Mouse (Mus musculus) neural tube, embryonic 12.5 days (tissue): Measurements from ENCODE around the gene Gm14440. TPM values are rescaled to one million over a fixed set of nuclear protein-coding genes. Genes with fewer than 3 reads are reported as not detected.
"Not testable (repeated sequence)": the region's sequence is repeated elsewhere in the genome, so short reads cannot be mapped to it uniquely, and the experiment has no call there.

Experiments used
- ATAC-seq: fragments of 200-750 bp; cut with Nextera tagmentation; 2 replicates; pipeline ENCODE4 v1.8.0; 2017; ENCODE audit warnings: low read depth, mild to moderate bottlenecking, moderate TSS enrichment, moderate library complexity; ENCODE audit not compliant: low FRiP score
- H3K27ac ChIP-seq: fragments of 300-500 bp; sonication (generic); 2 replicates; pipeline ENCODE4 v1.5.1; 2016
- H3K27me3 ChIP-seq: fragments of 300-500 bp; sonication (generic); replicated peaks from 2 replicates; pipeline ENCODE4 v1.6.1; 2016; ENCODE audit warnings: mild to moderate bottlenecking
- H3K36me3 ChIP-seq: fragments of 300-500 bp; sonication (generic); 2 replicates; pipeline ENCODE4 v1.6.1; 2016; ENCODE audit warnings: mild to moderate bottlenecking
- H3K4me1 ChIP-seq: fragments of 300-500 bp; sonication (generic); 2 replicates; pipeline ENCODE4 v1.6.1; 2016
- H3K4me2 ChIP-seq: fragments of 300-500 bp; sonication (generic); replicated peaks from 2 replicates; pipeline ENCODE4 v1.6.1; 2016; ENCODE audit warnings: mild to moderate bottlenecking
- H3K4me3 ChIP-seq: fragments of 300-500 bp; sonication (generic); 2 replicates; pipeline ENCODE4 v1.5.1; 2016
- H3K9ac ChIP-seq: fragments of 300-500 bp; sonication (generic); 2 replicates; pipeline ENCODE4 v1.6.1; 2016; ENCODE audit warnings: mild to moderate bottlenecking
- H3K9me3 ChIP-seq: fragments of 300-500 bp; sonication (generic); 2 replicates; pipeline ENCODE4 v1.6.1; 2016; ENCODE audit warnings: mild to moderate bottlenecking
- WGBS: fragments of 180-500 bp; shearing (Covaris S2); methylation state at CpG from one replicate; pipeline ENCODE4 v1.1.7; 2016; 5-methylcytosine and 5-hydroxymethylcytosine counted together
- polyA plus RNA-seq: library from polyadenylated mRNA; unstranded; fragments of >200 nt; fragmentation: Nextera tagmentation; extraction: Ambion mirVana; gene quantifications from 2 replicates; pipeline ENCODE4 v1.2.1, GENCODE M21; 2016

Gm14440 gene
- polyA plus RNA-seq, result 2.1 TPM in 1 of 2 replicates, not detected in the other

- WGBS, result no CpG with 5 or more reads among the region's 6 CpGs
- not testable (repeated sequence) for ATAC-seq
These were observed at the start of gene Gm14440 for GRCm38 (mm10) chr2:175274825-175275224. TSS of gene Gm14440 (plus strand) at chr2:175275125.

More at GRCm38 (mm10) chr2:175274825-175275224, at the start of gene Gm14440:
- not testable (repeated sequence) for H3K9me3 ChIP-seq, H3K36me3 ChIP-seq, H3K4me1 ChIP-seq, H3K9ac ChIP-seq, H3K4me2 ChIP-seq, H3K27me3 ChIP-seq, H3K27ac ChIP-seq, H3K4me3 ChIP-seq

Other genes with a start within 250 kb of the Gm14440 start
- 0.61 TPM in 1 of 2 replicates, not detected in the other for gene Gm14393, start 207.3 kb upstream of the Gm14440 start, polyA plus RNA-seq
- 2.6 and 5.6 TPM in 2 replicates for gene Gm14399, start 133.1 kb upstream of the Gm14440 start, polyA plus RNA-seq
- 0.74 and 0.89 TPM in 2 replicates for gene Gm14443, start 99.3 kb upstream of the Gm14440 start, polyA plus RNA-seq
- gene Gm14391, start 68.2 kb upstream of the Gm14440 start, polyA plus RNA-seq, result 4.0 and 5.7 TPM in 2 replicates
- gene Gm4631, start 63.1 kb downstream of the Gm14440 start, polyA plus RNA-seq, result 12.6 and 14.2 TPM in 2 replicates
- gene Zfp968, start 97.3 kb downstream of the Gm14440 start, polyA plus RNA-seq, result 4.8 and 4.9 TPM in 2 replicates
- gene Gm4724, start 160.7 kb downstream of the Gm14440 start, polyA plus RNA-seq, result 12.5 and 21.2 TPM in 2 replicates
- 6.0 and 6.4 TPM in 2 replicates for gene Zfp965, start 194.9 kb downstream of the Gm14440 start, polyA plus RNA-seq